Mouse (Mus musculus) liver, postnatal 0 days (tissue): ENCODE data around the gene Amigo1. TPM values are rescaled to one million over a fixed set of nuclear protein-coding genes. Genes with fewer than 3 reads are reported as not detected.
A peak's percentile ranks its signal among the peaks of the same experiment; 100 is the strongest.

ENCODE experiments used
- ATAC-seq: fragments of 200-750 bp; cut with Nextera tagmentation; 2 replicates; pipeline ENCODE4 v1.8.0; 2017; ENCODE audit warnings: mild to moderate bottlenecking, moderate library complexity
- DNase-seq: peaks from one replicate; pipeline ENCODE4 v3.0.0-alpha.2; 2016
- H3K27ac ChIP-seq: fragments of 300-500 bp; sonication (generic); 2 replicates; pipeline ENCODE4 v1.5.1; 2014; ENCODE audit warnings: antibody characterized with exemption, moderate library complexity, mild to moderate bottlenecking, low read depth
- H3K27me3 ChIP-seq: fragments of 300-500 bp; sonication (generic); 2 replicates; pipeline ENCODE4 v1.6.1; 2014; ENCODE audit warnings: low read length, control low read depth, mixed read lengths; ENCODE audit not compliant: insufficient read depth
- H3K36me3 ChIP-seq: fragments of 300-500 bp; sonication (generic); replicated peaks from 2 replicates; pipeline ENCODE4 v1.6.1; 2014; ENCODE audit warnings: mild to moderate bottlenecking, control low read depth, low read length, moderate library complexity, mixed read lengths; ENCODE audit not compliant: insufficient read depth
- H3K4me1 ChIP-seq: fragments of 300-500 bp; sonication (generic); 2 replicates; pipeline ENCODE4 v1.6.1; 2014; ENCODE audit warnings: antibody characterized with exemption, mild to moderate bottlenecking, control low read depth; ENCODE audit not compliant: insufficient read depth
- H3K4me2 ChIP-seq: fragments of 300-500 bp; sonication (generic); 2 replicates; pipeline ENCODE4 v1.6.1; 2014; ENCODE audit warnings: low read depth, mild to moderate bottlenecking, low read length, moderate library complexity, mixed read lengths
- H3K4me3 ChIP-seq: fragments of 300-500 bp; sonication (generic); 2 replicates; pipeline ENCODE4 v1.5.1; 2014; ENCODE audit warnings: low read depth, low read length
- H3K9ac ChIP-seq: fragments of 300-500 bp; sonication (generic); replicated peaks from 2 replicates; pipeline ENCODE4 v1.6.1; 2014; ENCODE audit warnings: mild to moderate bottlenecking, moderate library complexity
- H3K9me3 ChIP-seq: fragments of 300-500 bp; sonication (generic); 2 replicates; pipeline ENCODE4 v1.6.1; 2016; ENCODE audit warnings: mild to moderate bottlenecking, control low read depth, low read length, mixed read lengths
- CTCF ChIP-seq: sonication (generic); IDR thresholded peaks from 2 replicates; pipeline ENCODE4 v1.5.1; 2016; ENCODE audit warnings: antibody characterized with exemption, low read depth
- EP300 ChIP-seq: IDR thresholded peaks from 2 replicates; pipeline ENCODE4 v1.6.1; 2016; ENCODE audit warnings: antibody characterized with exemption, low read depth, mild to moderate bottlenecking
- WGBS: fragments of 180-500 bp; shearing (Covaris S2); extraction: QIAGEN DNeasy Blood & Tissue Kit; methylation state at CpG from one replicate; pipeline ENCODE4 v1.1.7; 2014; ENCODE audit not compliant: insufficient replicate concordance; 5-methylcytosine and 5-hydroxymethylcytosine counted together
- polyA plus RNA-seq: library from polyadenylated mRNA; unstranded; fragments of >200 nt; fragmentation: Nextera tagmentation; extraction: Ambion mirVana; gene quantifications from 2 replicates; pipeline ENCODE4 v1.2.1, GENCODE M21; 2015

Gene Amigo1
- polyA plus RNA-seq = 1.2 and 1.5 TPM in 2 replicates

- WGBS = 3% methylated on average over 56 of the region's 100 CpGs
- H3K9me3 ChIP-seq = no peaks in the 10 kb centered on the region
- peak within 1 kb of the TSS; percentile 74 for H3K4me3 ChIP-seq
- H3K4me1 ChIP-seq = peaks cover 15% of the 10 kb centered on the region
- no peaks in the 10 kb centered on the region for H3K36me3 ChIP-seq
- H3K27ac ChIP-seq = no peak within 1 kb of the TSS
- H3K27me3 ChIP-seq = peaks cover 7% of the 10 kb centered on the region; the same call in 1 of the 2 replicates
- H3K9ac ChIP-seq = peak within 1 kb of the TSS; percentile 73
- no peak for TF ChIP-seq EP300
- no peak for TF ChIP-seq CTCF
- peak; percentile 83 for ATAC-seq
- H3K4me2 ChIP-seq = peak within 1 kb of the TSS; percentile 98
- DNase-seq = peak; percentile 57
Observed at GRCm38 (mm10) chr3:108186098-108187047, at the start of gene Amigo1. Gene Amigo1 (plus strand): TSS chr3:108186335.

GRCm38 (mm10) chr3:108139113-108139512 is 47.0 kb upstream of the Amigo1 start:
- 66% methylated on average over 1 of the region's 1 CpGs for WGBS
- ATAC-seq (no peak), DNase-seq (no peak)
- H3K9ac ChIP-seq = no peak overlapping the region
- TF ChIP-seq CTCF = no peak
- TF ChIP-seq EP300 = no peak
- H3K4me1 ChIP-seq = peaks cover 13% of the 10 kb centered on the region; the same call in 1 of the 2 replicates
- H3K4me3 ChIP-seq = no peak overlapping the region
- H3K27me3 ChIP-seq = no peaks in the 10 kb centered on the region
- H3K27ac ChIP-seq = no peak overlapping the region
- H3K9me3 ChIP-seq = no peaks in the 10 kb centered on the region
- peaks cover 22% of the 10 kb centered on the region for H3K36me3 ChIP-seq
- no peak overlapping the region for H3K4me2 ChIP-seq

GRCm38 (mm10) chr3:108140786-108141185 is 45.3 kb upstream of the Amigo1 start:
- no peak for TF ChIP-seq EP300
- TF ChIP-seq CTCF = no peak
- Histone ChIP-seq H3K27me3 (no peaks in the 10 kb centered on the region), H3K4me3 (no peak overlapping the region), H3K9me3 (no peaks in the 10 kb centered on the region), H3K4me1 (peaks cover 11% of the 10 kb centered on the region; the same call in 1 of the 2 replicates), H3K27ac (no peak overlapping the region), H3K9ac (no peak overlapping the region), H3K4me2 (no peak overlapping the region), H3K36me3 (peaks cover 22% of the 10 kb centered on the region)
- ATAC-seq (no peak), DNase-seq (no peak)
- WGBS = 66% methylated on average over 4 of the region's 4 CpGs

GRCm38 (mm10) chr3:108145534-108146445 is 40.3 kb upstream of the Amigo1 start, which contains the start of gene Gnai3:
Gene Gnai3 (minus strand): TSS chr3:108146146.
- H3K27ac ChIP-seq = peak within 1 kb of the TSS; percentile 98
- peak; percentile 95 for DNase-seq
- peaks cover 22% of the 10 kb centered on the region for H3K4me1 ChIP-seq
- no peaks in the 10 kb centered on the region for H3K9me3 ChIP-seq
- H3K4me3 ChIP-seq = peak within 1 kb of the TSS; percentile 99
- H3K4me2 ChIP-seq = peak within 1 kb of the TSS; percentile 91
- TF ChIP-seq EP300 (peak; percentile 31; the same call in 1 of the 2 replicates), CTCF (peak; percentile 41)
- peaks cover 6% of the 10 kb centered on the region for H3K36me3 ChIP-seq
- no peaks in the 10 kb centered on the region for H3K27me3 ChIP-seq
- H3K9ac ChIP-seq = peak within 1 kb of the TSS; percentile 99
- peak; percentile 97 for ATAC-seq
- WGBS = under 1% methylated on average over 62 of the region's 63 CpGs

GRCm38 (mm10) chr3:108146671-108147070 is 39.5 kb upstream of the Amigo1 start:
- Histone ChIP-seq H3K36me3 (peaks cover 2% of the 10 kb centered on the region; the same call in 1 of the 2 replicates), H3K27ac (peak overlapping the region; percentile 98), H3K4me2 (peak overlapping the region; percentile 91), H3K27me3 (no peaks in the 10 kb centered on the region), H3K9ac (peak overlapping the region; percentile 99), H3K9me3 (no peaks in the 10 kb centered on the region), H3K4me3 (peak overlapping the region; percentile 99), H3K4me1 (peaks cover 22% of the 10 kb centered on the region)
- DNase-seq (no peak), ATAC-seq (no peak)
- 37% methylated on average over 5 of the region's 5 CpGs for WGBS
- no peak for TF ChIP-seq EP300
- no peak for TF ChIP-seq CTCF
